Mouse (Mus musculus) hindbrain, embryonic 14.5 days (tissue): ENCODE measurements around the gene Tas2r106. TPM values are rescaled to one million over a fixed set of nuclear protein-coding genes. Genes with fewer than 3 reads are reported as not detected.

Source experiments
- ATAC-seq: fragments of 200-750 bp; cut with Nextera tagmentation; 2 replicates; pipeline ENCODE4 v1.8.0; 2017; ENCODE audit warnings: moderate number of reproducible peaks, mild to moderate bottlenecking, moderate TSS enrichment, moderate library complexity; ENCODE audit not compliant: low FRiP score
- DNase-seq: peaks from one replicate; pipeline ENCODE4 v3.0.0-alpha.2; 2015; ENCODE audit warnings: low spot score
- H3K27ac ChIP-seq: fragments of 300-500 bp; sonication (generic); 2 replicates; pipeline ENCODE4 v1.5.1; 2014; ENCODE audit warnings: mild to moderate bottlenecking, moderate library complexity
- H3K27me3 ChIP-seq: fragments of 300-500 bp; sonication (generic); 2 replicates; pipeline ENCODE4 v1.6.1; 2014; ENCODE audit warnings: mild to moderate bottlenecking, low read length, mixed read lengths; ENCODE audit not compliant: control insufficient read depth, insufficient read depth
- H3K36me3 ChIP-seq: fragments of 300-500 bp; sonication (generic); replicated peaks from 2 replicates; pipeline ENCODE4 v1.6.1; 2014; ENCODE audit not compliant: control insufficient read depth, insufficient read depth
- H3K4me1 ChIP-seq: fragments of 300-500 bp; sonication (generic); replicated peaks from 2 replicates; pipeline ENCODE4 v1.6.1; 2014; ENCODE audit warnings: antibody characterized with exemption, low read length, mixed read lengths; ENCODE audit not compliant: control insufficient read depth, insufficient read depth
- H3K4me2 ChIP-seq: fragments of 300-500 bp; sonication (generic); replicated peaks from 2 replicates; pipeline ENCODE4 v1.6.1; 2014; ENCODE audit warnings: mild to moderate bottlenecking, moderate library complexity
- H3K4me3 ChIP-seq: fragments of 300-500 bp; sonication (generic); replicated peaks from 2 replicates; pipeline ENCODE4 v1.5.1; 2014; ENCODE audit warnings: mild to moderate bottlenecking, low read length
- H3K9ac ChIP-seq: fragments of 300-500 bp; sonication (generic); 2 replicates; pipeline ENCODE4 v1.6.1; 2014
- H3K9me3 ChIP-seq: fragments of 300-500 bp; sonication (generic); 2 replicates; pipeline ENCODE4 v1.6.1; 2016; ENCODE audit warnings: low read length; ENCODE audit not compliant: control insufficient read depth
- whole genome bisulfite sequencing: fragments of 180-500 bp; shearing (Covaris S2); extraction: QIAGEN DNeasy Blood & Tissue Kit; methylation state at CpG from one replicate; pipeline ENCODE4 v1.1.7; 2014; 5-methylcytosine and 5-hydroxymethylcytosine counted together
- polyA plus RNA-seq: library from polyadenylated mRNA; unstranded; fragments of >200 nt; fragmentation: Nextera tagmentation; extraction: Ambion mirVana; gene quantifications from 2 replicates; pipeline ENCODE4 v1.2.1, GENCODE M21; 2014

Tas2r106 gene
- not detected in 2 replicates for polyA plus RNA-seq

GRCm38 (mm10) chr6:131678786-131679185, at the start of gene Tas2r106:
Tas2r106 (minus strand) TSS chr6:131678886.
- Histone ChIP-seq H3K4me3 (no peak within 1 kb of the TSS), H3K27ac (no peak within 1 kb of the TSS), H3K4me2 (no peak within 1 kb of the TSS), H3K4me1 (no peaks in the 10 kb centered on the region), H3K9me3 (0 out of 2 replicates have a peak, but pooled peaks cover 8% of the 10 kb centered on the region), H3K9ac (no peak within 1 kb of the TSS), H3K27me3 (no peaks in the 10 kb centered on the region), H3K36me3 (no peaks in the 10 kb centered on the region)
- WGBS = 73% methylated on average over 3 of the region's 3 CpGs
- ATAC-seq = no peak
- no peak for DNase-seq

GRCm38 (mm10) chr6:131712803-131713202, 34.1 kb upstream of the Tas2r106 start:
- Histone ChIP-seq H3K36me3 (no peaks in the 10 kb centered on the region), H3K9ac (no peak overlapping the region), H3K27ac (no peak overlapping the region), H3K4me1 (no peaks in the 10 kb centered on the region), H3K4me2 (no peak overlapping the region), H3K27me3 (no peaks in the 10 kb centered on the region), H3K4me3 (no peak overlapping the region), H3K9me3 (peaks cover 18% of the 10 kb centered on the region)
- ATAC-seq = no peak
- WGBS = 50% methylated on average over 7 of the region's 7 CpGs
- DNase-seq = no peak

GRCm38 (mm10) chr6:131689963-131690362, 11.3 kb upstream of the Tas2r106 start, which contains the start of gene Tas2r114:
Tas2r114 (minus strand) TSS chr6:131690063.
- H3K4me3 ChIP-seq = no peak within 1 kb of the TSS
- no peaks in the 10 kb centered on the region for H3K27me3 ChIP-seq
- ATAC-seq (no peak), DNase-seq (no peak)
- H3K4me2 ChIP-seq = no peak within 1 kb of the TSS
- no peaks in the 10 kb centered on the region for H3K4me1 ChIP-seq
- H3K36me3 ChIP-seq = no peaks in the 10 kb centered on the region
- H3K27ac ChIP-seq = no peak within 1 kb of the TSS
- 0 out of 2 replicates have a peak, but pooled peaks cover 8% of the 10 kb centered on the region for H3K9me3 ChIP-seq
- H3K9ac ChIP-seq = no peak within 1 kb of the TSS

GRCm38 (mm10) chr6:131687395-131687794, 8.7 kb upstream of the Tas2r106 start, which contains the start of gene Tas2r105:
Tas2r105 (minus strand) TSS chr6:131687495.
- no peak for DNase-seq
- Histone ChIP-seq H3K9ac (no peak within 1 kb of the TSS), H3K9me3 (0 out of 2 replicates have a peak, but pooled peaks cover 8% of the 10 kb centered on the region), H3K36me3 (no peaks in the 10 kb centered on the region), H3K4me2 (no peak within 1 kb of the TSS), H3K4me3 (no peak within 1 kb of the TSS), H3K27ac (no peak within 1 kb of the TSS), H3K27me3 (no peaks in the 10 kb centered on the region), H3K4me1 (no peaks in the 10 kb centered on the region)
- 85% methylated on average over 1 of the region's 1 CpGs for WGBS
- ATAC-seq = no peak

GRCm38 (mm10) chr6:131685644-131686043, 7.0 kb upstream of the Tas2r106 start, which contains the start of gene Tas2r104:
Tas2r104 (minus strand) TSS chr6:131685744.
- no peaks in the 10 kb centered on the region for H3K4me1 ChIP-seq
- H3K27me3 ChIP-seq = no peaks in the 10 kb centered on the region
- no peak within 1 kb of the TSS for H3K9ac ChIP-seq
- 0 out of 2 replicates have a peak, but pooled peaks cover 8% of the 10 kb centered on the region for H3K9me3 ChIP-seq
- H3K4me2 ChIP-seq = no peak within 1 kb of the TSS
- 88% methylated on average over 1 of the region's 1 CpGs for WGBS
- ATAC-seq (no peak), DNase-seq (no peak)
- H3K4me3 ChIP-seq = no peak within 1 kb of the TSS
- H3K27ac ChIP-seq = no peak within 1 kb of the TSS
- no peaks in the 10 kb centered on the region for H3K36me3 ChIP-seq

GRCm38 (mm10) chr6:131660049-131660448, 18.6 kb downstream of the Tas2r106 start, which contains the start of gene Tas2r107:
Tas2r107 (minus strand) TSS chr6:131660149.
- Histone ChIP-seq H3K27ac (no peak within 1 kb of the TSS), H3K27me3 (no peaks in the 10 kb centered on the region), H3K36me3 (no peaks in the 10 kb centered on the region), H3K4me3 (no peak within 1 kb of the TSS), H3K4me1 (no peaks in the 10 kb centered on the region), H3K9ac (no peak within 1 kb of the TSS), H3K9me3 (peaks cover 30% of the 10 kb centered on the region), H3K4me2 (no peak within 1 kb of the TSS)
- DNase-seq = no peak
- ATAC-seq = no peak

GRCm38 (mm10) chr6:131630812-131631211, 47.9 kb downstream of the Tas2r106 start, which contains the start of gene Tas2r130:
Tas2r130 (minus strand) TSS chr6:131630912.
- Histone ChIP-seq H3K27ac (no peak within 1 kb of the TSS), H3K36me3 (no peaks in the 10 kb centered on the region), H3K4me1 (no peaks in the 10 kb centered on the region), H3K27me3 (no peaks in the 10 kb centered on the region), H3K4me2 (no peak within 1 kb of the TSS), H3K4me3 (no peak within 1 kb of the TSS), H3K9me3 (peaks cover 9% of the 10 kb centered on the region; the same call in 1 of the 2 replicates), H3K9ac (no peak within 1 kb of the TSS)
- DNase-seq = no peak
- ATAC-seq = no peak
- 79% methylated on average over 3 of the region's 3 CpGs for WGBS

Other genes starting within 250 kb of the Tas2r106 start
- not detected in 2 replicates for gene 5430401F13Rik, start 192.5 kb downstream of the Tas2r106 start, polyA plus RNA-seq
- not detected in 2 replicates for gene Gm6619, start 192.5 kb downstream of the Tas2r106 start, polyA plus RNA-seq
- not detected in 2 replicates for gene Tas2r130, start 48.0 kb downstream of the Tas2r106 start, polyA plus RNA-seq
- gene Tas2r107, start 18.7 kb downstream of the Tas2r106 start, polyA plus RNA-seq = not detected in 2 replicates
- gene Tas2r104, start 6.9 kb upstream of the Tas2r106 start, polyA plus RNA-seq = not detected in 2 replicates
- not detected in 2 replicates for gene Tas2r105, start 8.6 kb upstream of the Tas2r106 start, polyA plus RNA-seq
- gene Tas2r114, start 11.2 kb upstream of the Tas2r106 start, polyA plus RNA-seq = not detected in 2 replicates